Mouse (Mus musculus) midbrain, embryonic 11.5 days (tissue): ENCODE results near the gene Prex1. TPM values are rescaled to one million over a fixed set of nuclear protein-coding genes. Genes with fewer than 3 reads are reported as not detected.

Source experiments
- ATAC-seq: fragments of 200-750 bp; cut with Nextera tagmentation; 2 replicates; pipeline ENCODE4 v1.8.0; 2017; ENCODE audit warnings: moderate TSS enrichment, moderate library complexity; ENCODE audit not compliant: low FRiP score
- DNase-seq: peaks from one replicate; pipeline ENCODE4 v3.0.0; 2015; ENCODE audit warnings: low spot score; ENCODE audit errors: missing footprints
- H3K27ac ChIP-seq: fragments of 300-500 bp; sonication (generic); 2 replicates; pipeline ENCODE4 v1.5.1; 2014; ENCODE audit warnings: low read depth, low read length
- H3K27me3 ChIP-seq: fragments of 300-500 bp; sonication (generic); 2 replicates; pipeline ENCODE4 v1.6.1; 2014; ENCODE audit warnings: mild to moderate bottlenecking, low read length, moderate library complexity, mixed read lengths; ENCODE audit not compliant: control insufficient read depth, insufficient read depth
- H3K36me3 ChIP-seq: fragments of 300-500 bp; sonication (generic); 2 replicates; pipeline ENCODE4 v1.6.1; 2014; ENCODE audit warnings: mild to moderate bottlenecking, low read length, moderate library complexity, mixed read lengths; ENCODE audit not compliant: control insufficient read depth, insufficient read depth
- H3K4me1 ChIP-seq: fragments of 300-500 bp; sonication (generic); 2 replicates; pipeline ENCODE4 v1.6.1; 2014; ENCODE audit warnings: low read length; ENCODE audit not compliant: control insufficient read depth, insufficient read depth
- H3K4me2 ChIP-seq: fragments of 300-500 bp; sonication (generic); 2 replicates; pipeline ENCODE4 v1.6.1; 2014; ENCODE audit warnings: mild to moderate bottlenecking, moderate library complexity
- H3K4me3 ChIP-seq: fragments of 300-500 bp; sonication (generic); 2 replicates; pipeline ENCODE4 v1.5.1; 2014; ENCODE audit warnings: low read depth, low read length
- H3K9ac ChIP-seq: fragments of 300-500 bp; sonication (generic); 2 replicates; pipeline ENCODE4 v1.6.1; 2014; ENCODE audit warnings: low read length
- H3K9me3 ChIP-seq: fragments of 300-500 bp; sonication (generic); 2 replicates; pipeline ENCODE4 v1.6.1; 2016; ENCODE audit warnings: low read length; ENCODE audit not compliant: control insufficient read depth
- WGBS: fragments of 180-500 bp; shearing (Covaris S2); extraction: QIAGEN DNeasy Blood & Tissue Kit; methylation state at CpG from one replicate; pipeline ENCODE4 v1.1.7; 2014; 5-methylcytosine and 5-hydroxymethylcytosine counted together
- polyA plus RNA-seq: library from polyadenylated mRNA; unstranded; fragments of >200 nt; fragmentation: Nextera tagmentation; extraction: Ambion mirVana; gene quantifications from 2 replicates; pipeline ENCODE4 v1.2.1, GENCODE M21; 2014

Prex1 gene
- polyA plus RNA-seq, 1 experiment from 2014 or later, result 19.8 TPM

DNA sequence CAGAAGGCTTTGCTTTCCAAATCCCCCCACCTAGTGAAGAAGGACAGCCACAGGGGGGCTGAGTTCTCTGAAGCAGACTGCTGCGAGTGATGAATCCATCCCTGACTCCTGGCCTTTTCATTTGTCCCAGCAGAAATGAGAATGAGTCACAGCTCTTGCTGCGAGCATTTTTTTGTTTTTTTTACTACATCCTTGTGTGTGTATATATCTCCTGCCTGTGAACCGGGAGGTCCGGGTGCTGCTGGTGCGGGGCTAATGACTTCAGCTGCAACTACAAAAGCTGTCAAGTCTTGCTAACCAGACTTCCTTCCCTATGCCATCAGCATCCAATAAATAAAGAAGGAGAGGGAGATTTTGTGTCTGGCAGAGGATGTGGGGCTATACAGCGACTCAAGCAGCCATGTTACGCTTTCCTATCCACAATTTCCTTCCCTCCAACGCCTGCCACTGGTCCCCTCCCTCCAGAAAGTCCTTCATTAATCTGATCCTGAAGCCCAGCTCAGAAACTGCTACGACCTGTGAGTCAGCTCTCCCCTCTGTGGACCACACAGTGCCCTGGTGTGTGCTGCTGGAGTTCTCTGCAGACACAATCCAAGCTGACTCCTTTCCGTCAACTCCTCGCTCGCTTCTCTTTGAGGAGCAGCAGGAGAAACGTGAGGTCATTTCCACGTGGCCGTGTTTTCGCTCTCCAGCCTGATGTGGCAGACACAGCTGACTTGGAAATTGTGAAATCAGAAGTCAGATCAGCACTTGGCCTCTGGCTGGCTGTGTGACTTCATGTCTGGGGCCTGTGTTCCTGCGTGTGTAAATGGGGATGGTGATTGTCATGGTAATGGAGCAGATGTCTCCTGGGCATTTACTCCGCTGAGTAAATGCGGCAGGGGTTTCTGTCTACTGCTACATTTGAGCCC lies 16.3 kb upstream of the Prex1 start:
- H3K9ac ChIP-seq, result peak overlapping the region; percentile 39

DNA sequence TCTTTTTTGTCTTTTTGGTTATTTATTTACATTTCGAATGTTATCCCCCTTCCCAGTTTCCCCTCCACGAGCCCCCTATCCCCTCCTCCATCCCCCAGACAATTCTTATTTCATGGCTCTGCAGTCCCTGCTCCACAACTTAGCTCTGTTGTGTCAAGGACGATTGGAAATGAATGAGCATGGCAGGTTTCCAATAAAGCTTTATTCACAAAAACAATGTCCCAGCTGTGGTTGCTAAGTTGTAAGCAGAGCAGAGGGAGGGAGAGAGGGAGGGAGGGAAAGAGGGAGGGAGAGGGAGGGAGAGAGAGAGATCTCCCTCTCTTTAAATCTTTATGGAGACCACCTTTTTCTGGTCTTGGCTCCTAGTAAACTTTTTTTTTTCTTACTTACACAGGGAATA lies 15.4 kb upstream of the Prex1 start:
- 42% methylated on average over 3 of the region's 3 CpGs for WGBS
- no peaks in the 10 kb centered on the region for H3K36me3 ChIP-seq
- no peak overlapping the region for H3K27ac ChIP-seq
- no peak overlapping the region for H3K4me2 ChIP-seq
- no peak overlapping the region for H3K4me3 ChIP-seq
- no peaks in the 10 kb centered on the region for H3K9me3 ChIP-seq
- ATAC-seq (no peak), DNase-seq (no peak)
- H3K27me3 ChIP-seq, result no peaks in the 10 kb centered on the region
- H3K4me1 ChIP-seq, result peaks cover 16% of the 10 kb centered on the region
- H3K9ac ChIP-seq, result no peak overlapping the region

More for the DNA sequence above, 16.3 kb upstream of the Prex1 start:
- ATAC-seq, result peak; percentile 79
- Histone ChIP-seq H3K27ac (peak overlapping the region; percentile 75), H3K36me3 (no peaks in the 10 kb centered on the region), H3K4me1 (peaks cover 16% of the 10 kb centered on the region), H3K27me3 (no peaks in the 10 kb centered on the region), H3K9me3 (no peaks in the 10 kb centered on the region), H3K4me2 (peak overlapping the region; percentile 23; the same call in 1 of the 2 replicates), H3K4me3 (no peak overlapping the region)
- peak; percentile 91 for DNase-seq
- 26% methylated on average over 19 of the region's 19 CpGs for WGBS

DNA sequence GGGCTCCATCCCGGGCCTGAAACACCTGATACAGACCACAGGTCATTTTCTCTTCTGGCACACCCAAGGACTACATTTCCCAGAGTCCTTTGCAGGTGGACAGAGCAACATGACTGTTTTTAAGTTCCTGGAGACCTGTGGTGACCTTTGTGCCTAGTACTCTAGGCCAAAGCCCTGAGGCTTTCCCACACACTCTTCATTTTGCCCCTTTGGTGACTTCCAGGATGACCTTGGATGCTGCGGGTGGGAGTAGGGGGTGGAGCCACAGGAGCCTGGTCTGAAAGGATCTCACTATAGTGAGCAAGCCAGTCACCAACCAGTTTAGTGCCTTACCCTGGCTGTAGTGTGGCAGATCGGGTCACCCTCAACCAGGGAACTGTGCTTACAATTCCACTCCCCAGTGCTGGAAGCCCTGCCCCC lies 14.6 kb upstream of the Prex1 start:
- ATAC-seq, result no peak
- 50% methylated on average over 3 of the region's 3 CpGs for WGBS
- Histone ChIP-seq H3K27ac (no peak overlapping the region), H3K9ac (no peak overlapping the region), H3K4me3 (no peak overlapping the region), H3K4me1 (peaks cover 16% of the 10 kb centered on the region), H3K36me3 (no peaks in the 10 kb centered on the region), H3K9me3 (no peaks in the 10 kb centered on the region), H3K27me3 (no peaks in the 10 kb centered on the region), H3K4me2 (no peak overlapping the region)
- no peak for DNase-seq

DNA sequence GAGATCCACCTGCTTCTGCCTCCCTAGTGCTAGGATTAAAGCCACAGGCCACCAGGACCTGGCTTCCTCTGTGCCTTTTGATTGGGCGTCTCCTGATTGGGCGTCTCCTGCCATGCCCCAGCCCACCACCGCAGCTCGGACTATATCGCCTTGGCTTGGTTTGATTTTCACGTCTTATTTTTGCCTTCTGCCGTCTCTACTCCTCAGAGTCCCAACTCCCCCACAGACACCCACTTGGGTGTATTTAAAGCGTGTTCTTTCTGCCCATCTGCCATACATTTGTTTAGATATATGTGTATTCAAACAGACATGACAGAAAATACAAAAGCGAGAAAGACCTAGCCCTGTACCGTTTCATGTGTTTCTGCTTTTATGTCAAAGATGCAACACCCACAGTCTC lies 14.2 kb upstream of the Prex1 start:
- no peak overlapping the region for H3K9ac ChIP-seq
- DNase-seq (no peak), ATAC-seq (no peak)
- no peaks in the 10 kb centered on the region for H3K36me3 ChIP-seq
- H3K4me3 ChIP-seq, result no peak overlapping the region
- H3K9me3 ChIP-seq, result no peaks in the 10 kb centered on the region
- peaks cover 16% of the 10 kb centered on the region for H3K4me1 ChIP-seq
- no peak overlapping the region for H3K27ac ChIP-seq
- H3K27me3 ChIP-seq, result no peaks in the 10 kb centered on the region
- no peak overlapping the region for H3K4me2 ChIP-seq
- WGBS, result 86% methylated on average over 10 of the region's 10 CpGs

DNA sequence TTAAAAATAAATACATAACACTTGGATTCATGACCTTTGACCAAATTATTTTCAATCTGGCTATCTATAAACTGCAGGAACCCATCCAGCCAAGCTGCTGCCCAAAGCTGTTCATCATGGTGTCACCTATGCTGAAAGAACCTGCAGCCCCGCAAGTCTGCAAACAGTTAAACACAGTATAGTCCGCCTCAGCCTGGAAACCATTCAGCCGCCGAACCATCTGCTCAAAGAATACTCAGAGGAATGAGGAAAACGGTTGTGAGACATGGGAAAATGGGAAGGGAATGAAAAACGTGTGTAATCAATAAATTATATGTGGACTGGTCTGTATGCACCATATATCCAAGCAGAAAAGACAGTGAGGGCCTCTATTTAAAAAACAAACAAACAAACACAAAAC lies 13.3 kb upstream of the Prex1 start:
- 66% methylated on average over 6 of the region's 6 CpGs for WGBS
- no peaks in the 10 kb centered on the region for H3K9me3 ChIP-seq
- H3K36me3 ChIP-seq, result no peaks in the 10 kb centered on the region
- H3K9ac ChIP-seq, result no peak overlapping the region
- H3K27ac ChIP-seq, result no peak overlapping the region
- DNase-seq, result no peak
- H3K4me3 ChIP-seq, result no peak overlapping the region
- H3K4me1 ChIP-seq, result peaks cover 16% of the 10 kb centered on the region
- no peak overlapping the region for H3K4me2 ChIP-seq
- ATAC-seq, result no peak
- H3K27me3 ChIP-seq, result no peaks in the 10 kb centered on the region

DNA sequence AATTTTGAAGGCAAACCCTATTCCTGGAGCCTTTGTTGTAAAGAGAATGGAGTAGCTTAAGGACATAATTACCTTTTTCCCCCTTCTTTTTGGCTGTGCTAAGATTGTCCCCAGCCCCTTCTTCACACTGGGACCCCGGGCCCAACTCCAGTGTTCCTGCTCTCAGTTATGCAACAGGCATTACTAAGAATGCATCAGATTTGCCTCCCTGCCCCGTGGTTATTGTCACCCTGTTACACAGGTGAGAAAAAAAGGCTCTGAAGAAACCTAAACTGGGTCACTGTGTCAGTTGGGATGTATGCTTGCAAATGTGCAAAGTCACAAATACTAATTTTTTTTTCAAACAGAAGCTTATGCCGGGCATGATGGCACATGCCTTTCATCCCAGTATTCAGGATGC lies 6.8 kb upstream of the Prex1 start:
- Histone ChIP-seq H3K27ac (no peak overlapping the region), H3K9ac (no peak overlapping the region), H3K27me3 (no peaks in the 10 kb centered on the region), H3K4me3 (no peak overlapping the region), H3K4me2 (no peak overlapping the region), H3K4me1 (peaks cover 3% of the 10 kb centered on the region; the same call in 1 of the 2 replicates), H3K36me3 (no peaks in the 10 kb centered on the region), H3K9me3 (no peaks in the 10 kb centered on the region)
- DNase-seq (no peak), ATAC-seq (no peak)
- WGBS, result 74% methylated on average over 3 of the region's 3 CpGs

DNA sequence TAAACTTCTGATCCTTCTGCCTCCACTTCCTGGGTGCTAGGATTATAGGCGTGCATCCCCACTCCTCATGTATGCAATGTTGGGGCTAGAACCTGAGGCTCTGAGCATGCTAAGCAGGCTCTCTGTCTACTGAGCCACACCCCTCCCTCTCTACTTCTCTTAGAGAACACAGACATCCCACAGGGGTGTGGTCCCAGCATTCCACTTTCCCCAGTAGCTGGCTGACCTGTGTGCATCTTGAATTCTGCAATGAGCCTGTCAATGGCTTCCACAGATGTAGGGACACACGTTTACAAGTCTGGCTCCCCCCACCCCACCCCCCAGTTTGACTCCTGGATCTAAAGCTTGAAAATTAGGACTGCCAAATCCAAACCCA lies 6.3 kb upstream of the Prex1 start:
- no peak overlapping the region for H3K27ac ChIP-seq
- H3K9me3 ChIP-seq, result no peaks in the 10 kb centered on the region
- ATAC-seq, result no peak
- H3K4me1 ChIP-seq, result peaks cover 3% of the 10 kb centered on the region; the same call in 1 of the 2 replicates
- no peaks in the 10 kb centered on the region for H3K27me3 ChIP-seq
- no peak overlapping the region for H3K4me3 ChIP-seq
- DNase-seq, result no peak
- no peak overlapping the region for H3K4me2 ChIP-seq
- no peak overlapping the region for H3K9ac ChIP-seq
- 78% methylated on average over 2 of the region's 2 CpGs for WGBS
- no peaks in the 10 kb centered on the region for H3K36me3 ChIP-seq

DNA sequence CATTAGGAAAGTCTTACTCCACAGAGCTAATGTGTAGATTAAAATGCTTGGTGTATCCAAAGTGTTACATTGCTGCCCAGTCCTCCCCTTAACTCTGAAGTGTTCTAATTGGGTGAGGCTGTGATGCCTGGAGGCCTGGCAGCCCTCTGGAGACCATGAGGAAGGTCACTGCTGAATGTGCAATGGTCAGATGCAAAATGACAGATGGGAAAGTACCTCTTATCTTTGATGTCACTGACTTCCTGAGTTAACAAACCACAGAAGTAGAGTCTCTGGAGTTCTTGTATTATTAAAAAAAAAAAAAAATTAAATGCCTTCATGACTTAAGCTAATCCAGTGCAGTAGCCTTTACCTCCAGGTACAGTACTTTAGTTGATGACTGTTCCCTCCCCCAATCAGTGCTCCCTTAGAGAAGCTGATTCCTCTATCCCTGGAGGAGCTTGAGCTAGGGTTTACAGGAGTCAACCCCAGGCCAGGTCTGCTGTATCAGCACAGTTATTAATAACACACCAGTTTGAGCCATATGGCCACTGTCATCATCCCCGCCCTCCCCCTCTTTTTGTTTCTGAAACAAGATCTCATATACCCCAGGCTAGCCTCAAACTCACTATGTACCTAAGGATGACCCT lies 5.8 kb upstream of the Prex1 start:
- no peaks in the 10 kb centered on the region for H3K9me3 ChIP-seq
- peaks cover 7% of the 10 kb centered on the region for H3K4me1 ChIP-seq
- no peaks in the 10 kb centered on the region for H3K36me3 ChIP-seq
- 78% methylated on average over 1 of the region's 1 CpGs for WGBS
- no peak overlapping the region for H3K4me2 ChIP-seq
- H3K9ac ChIP-seq, result no peak overlapping the region
- no peak for ATAC-seq
- no peak overlapping the region for H3K4me3 ChIP-seq
- no peaks in the 10 kb centered on the region for H3K27me3 ChIP-seq
- H3K27ac ChIP-seq, result no peak overlapping the region
- no peak for DNase-seq

DNA sequence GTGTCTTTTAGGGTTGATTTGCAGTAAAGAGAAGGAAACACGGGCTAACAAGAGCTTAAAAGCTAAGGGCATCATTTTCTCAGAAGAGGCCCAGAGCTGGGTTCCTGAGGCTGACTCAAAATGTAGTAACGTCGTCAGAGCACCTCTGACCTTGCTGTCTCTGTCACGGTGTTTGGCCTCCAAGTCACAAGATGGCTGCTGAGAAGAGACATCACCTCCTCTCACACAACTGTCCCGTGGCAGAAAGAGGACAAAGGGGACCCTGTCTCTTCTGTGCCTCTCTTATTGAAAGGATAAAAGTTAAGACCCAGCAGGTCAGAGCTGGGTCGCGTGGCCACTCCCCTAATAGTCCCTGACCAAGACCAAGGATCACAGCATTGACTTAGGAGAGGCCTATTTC lies 2.4 kb upstream of the Prex1 start:
- H3K27ac ChIP-seq, result no peak overlapping the region
- 54% methylated on average over 7 of the region's 7 CpGs for WGBS
- H3K27me3 ChIP-seq, result no peaks in the 10 kb centered on the region
- ATAC-seq, result no peak
- H3K4me1 ChIP-seq, result peaks cover 26% of the 10 kb centered on the region
- H3K4me2 ChIP-seq, result no peak overlapping the region
- H3K4me3 ChIP-seq, result no peak overlapping the region
- DNase-seq, result no peak
- no peaks in the 10 kb centered on the region for H3K36me3 ChIP-seq
- H3K9me3 ChIP-seq, result no peaks in the 10 kb centered on the region
- no peak overlapping the region for H3K9ac ChIP-seq
